Mouse (Mus musculus) heart, postnatal 10 days (tissue): ENCODE results near the gene Ugt1a6b. TPM values are rescaled to one million over a fixed set of nuclear protein-coding genes. Genes with fewer than 3 reads are reported as not detected.
A peak's percentile ranks its signal among the peaks of the same experiment; 100 is the strongest.

Experiments
- DNase-seq, 2 experiments: peaks; one replicate each; pipeline ENCODE4 v3.0.0; 2021
- intact Hi-C: fragments of 180-260 bp; cut with DNase I; formaldehyde crosslinking; loops from one replicate; pipeline ENCODE4 v1.15.1; 2025
- total RNA-seq, 2 experiments: library from RNA; stranded (reverse); gene quantifications; 2 replicates each; pipeline ENCODE4 v1.2.3; 2021

Ugt1a6b gene
- total RNA-seq, 2 experiments from 2014 or later: 0.72 TPM; not detected in 1

DNA sequence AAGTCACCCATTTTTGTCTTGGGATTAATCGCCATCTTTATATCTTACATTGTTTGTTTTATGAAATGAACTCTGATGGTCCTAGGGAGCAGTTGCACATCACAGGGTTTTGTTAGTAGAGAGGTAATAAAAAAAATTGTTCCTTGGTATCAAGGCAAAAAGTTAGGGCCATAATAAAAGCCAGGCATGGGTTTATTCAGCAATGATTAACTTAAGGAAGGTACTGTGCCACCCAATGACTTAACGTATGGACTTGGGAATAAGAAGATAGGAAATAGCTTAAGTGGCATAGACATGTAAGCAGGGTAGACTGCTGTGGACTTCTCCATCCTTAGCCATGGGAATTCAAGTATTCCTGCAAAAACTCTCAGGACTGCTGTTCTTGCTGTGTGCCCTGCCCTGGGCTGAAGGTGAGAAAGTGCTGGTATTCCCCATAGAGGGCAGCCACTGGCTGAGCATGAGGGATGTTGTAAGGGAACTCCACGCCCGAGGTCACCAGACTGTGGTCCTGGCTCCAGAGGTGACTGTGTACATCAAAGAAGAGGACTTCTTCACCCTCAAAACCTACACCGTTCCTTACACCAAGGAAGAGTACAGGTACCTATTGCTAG lies 83.4 kb downstream of the Ugt1a6b start:
- intact Hi-C loops: no loop called here
- DNase-seq: no peak

GRCm38 (mm10) chr1:88192136-88192535 lies 89.1 kb downstream of the Ugt1a6b start:
- intact Hi-C loops: no loop called here
- DNase-seq: no peak

GRCm38 (mm10) chr1:88195687-88196086 lies 92.6 kb downstream of the Ugt1a6b start:
- no peak for DNase-seq
- intact Hi-C loops: no loop called here

DNA sequence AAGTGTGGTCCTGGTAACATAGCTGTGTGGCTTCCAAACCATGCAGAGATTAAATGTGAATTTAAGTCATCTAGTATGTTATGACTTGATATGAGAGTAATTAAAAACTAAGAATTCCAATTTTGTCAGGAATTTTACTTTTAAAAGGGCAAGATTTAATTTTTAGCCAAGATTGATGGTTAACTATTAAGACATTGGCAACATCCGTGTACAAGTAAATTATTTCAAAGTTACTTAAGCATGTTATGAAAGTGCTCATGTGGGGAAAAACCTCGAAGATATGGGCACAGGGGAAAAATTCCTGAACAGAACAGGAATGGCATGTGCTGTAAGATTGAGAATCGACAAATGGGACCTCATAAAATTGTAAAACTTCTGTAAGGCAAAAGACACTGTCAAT lies 94.4 kb downstream of the Ugt1a6b start:
- intact Hi-C loops: no loop called here
- DNase-seq: no peak

- intact Hi-C loops: no loop called here
- DNase-seq: no peak
Measured at GRCm38 (mm10) chr1:88199996-88200395, 96.9 kb downstream of the Ugt1a6b start.

- DNase-seq: no peak
- intact Hi-C loops: no loop called here
Measured at GRCm38 (mm10) chr1:88200456-88200855, 97.4 kb downstream of the Ugt1a6b start, which contains the start of gene Ugt1a2. Ugt1a2 (plus strand) TSS chr1:88200601.

DNA sequence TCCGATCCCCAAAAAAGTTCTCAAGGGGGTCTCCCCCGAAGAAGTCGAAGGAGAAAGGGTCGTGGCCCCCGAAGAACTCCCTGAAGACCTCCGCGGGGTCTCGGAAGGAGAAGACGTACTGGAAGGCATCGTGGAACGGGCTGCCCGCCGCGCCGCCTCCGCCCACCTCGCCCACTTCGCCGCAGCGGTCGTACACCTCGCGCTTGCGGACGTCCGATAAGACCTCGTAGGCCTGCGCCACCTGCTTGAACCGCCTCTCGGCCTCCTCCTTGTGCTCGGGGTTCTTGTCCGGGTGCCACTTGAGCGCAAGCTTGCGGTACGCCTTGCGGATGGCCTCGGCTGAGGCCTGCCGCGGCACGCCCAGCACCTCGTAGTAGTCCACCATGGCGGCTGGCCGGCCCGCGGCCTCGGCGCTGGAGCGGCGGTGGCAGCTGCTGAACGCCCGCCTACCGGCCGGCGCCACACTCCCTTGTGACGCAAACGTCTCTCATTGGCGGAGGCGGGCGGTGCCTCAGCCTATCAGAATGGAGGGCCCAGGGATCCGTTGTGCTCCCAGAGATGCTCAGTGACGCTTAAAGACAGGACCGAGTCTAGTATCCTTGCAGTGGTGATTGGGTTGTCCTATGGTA lies 102.4 kb downstream of the Ugt1a6b start, which contains the start of gene Dnajb3:
TSS of gene Dnajb3 (minus strand) at position 489 of the 629 bp plus-strand sequence.
- DNase-seq: peak; percentile 77 to 80
- intact Hi-C loops: no loop called here

GRCm38 (mm10) chr1:88206843-88207479 lies 103.9 kb downstream of the Ugt1a6b start:
- intact Hi-C loops: no loop called here
- no peak for DNase-seq

- no peak for DNase-seq
Measured at GRCm38 (mm10) chr1:88211812-88212211, 108.8 kb downstream of the Ugt1a6b start, which contains the start of gene Ugt1a1. Ugt1a1 (plus strand) TSS chr1:88211959.

DNA sequence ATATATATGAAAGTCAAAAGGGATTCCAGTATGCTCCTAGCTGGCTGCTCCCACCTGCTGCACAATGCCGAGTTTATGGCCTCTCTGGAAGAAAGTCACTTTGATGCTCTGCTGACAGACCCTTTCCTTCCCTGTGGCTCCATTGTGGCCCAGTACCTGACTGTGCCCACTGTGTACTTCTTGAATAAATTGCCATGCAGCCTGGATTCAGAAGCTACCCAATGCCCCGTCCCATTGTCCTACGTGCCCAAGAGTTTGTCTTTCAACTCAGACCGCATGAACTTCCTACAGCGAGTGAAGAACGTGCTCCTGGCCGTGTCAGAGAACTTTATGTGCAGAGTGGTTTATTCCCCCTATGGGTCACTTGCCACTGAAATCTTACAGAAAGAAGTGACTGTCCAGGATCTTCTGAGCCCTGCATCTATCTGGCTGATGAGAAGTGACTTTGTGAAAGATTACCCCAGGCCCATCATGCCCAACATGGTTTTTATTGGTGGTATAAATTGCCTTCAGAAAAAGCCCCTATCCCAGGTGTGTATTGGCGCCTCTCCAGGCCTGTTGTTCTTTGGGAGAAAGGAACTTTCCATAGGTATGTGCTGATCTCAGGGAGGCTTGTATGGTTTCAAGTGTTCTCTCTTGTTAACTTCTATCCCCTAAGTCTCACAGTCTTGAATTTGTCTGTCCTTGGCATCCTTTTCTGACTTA lies 109.4 kb downstream of the Ugt1a6b start:
- intact Hi-C loops: no loop called here
- peak; percentile 0 to 6 for DNase-seq

More at GRCm38 (mm10) chr1:88211812-88212211, 108.8 kb downstream of the Ugt1a6b start, which contains the start of gene Ugt1a1:
- intact Hi-C loops: no loop called here

- intact Hi-C loops: no loop called here
- DNase-seq: peak in 1 of 2 experiments; percentile 0
Measured at GRCm38 (mm10) chr1:88213061-88213460, 110.0 kb downstream of the Ugt1a6b start.

- peak; percentile 2 to 6 for DNase-seq
Measured at GRCm38 (mm10) chr1:88213766-88214461, 110.9 kb downstream of the Ugt1a6b start.

GRCm38 (mm10) chr1:88214462-88214952 lies 111.5 kb downstream of the Ugt1a6b start:
- peak in 1 of 2 experiments; percentile 3 for DNase-seq
- intact Hi-C loops: no loop called here

More at GRCm38 (mm10) chr1:88213766-88214461, 110.9 kb downstream of the Ugt1a6b start:
- intact Hi-C loops: no loop called here

- intact Hi-C loops: no loop called here
- peak; percentile 1 to 5 for DNase-seq
Measured at GRCm38 (mm10) chr1:88215466-88216380, 112.7 kb downstream of the Ugt1a6b start.

DNA sequence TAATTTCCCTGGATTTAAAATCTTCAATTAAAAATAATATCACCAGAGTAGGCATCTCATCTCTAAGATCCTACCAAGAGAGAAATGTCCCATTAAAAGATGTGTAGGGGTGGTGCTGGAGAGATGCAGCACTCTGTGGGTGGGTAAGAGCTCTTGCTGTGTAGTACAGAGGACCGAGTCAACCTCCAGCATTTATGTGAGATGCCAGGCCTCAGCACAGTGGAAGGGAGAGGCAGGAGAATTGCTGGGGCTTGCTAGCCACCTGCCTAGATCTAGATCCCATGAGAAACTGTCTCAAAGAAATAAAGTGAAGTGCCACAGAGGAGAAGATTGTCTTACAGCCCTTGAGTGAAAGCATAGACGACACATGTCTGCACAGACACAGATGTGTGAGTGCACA lies 113.5 kb downstream of the Ugt1a6b start:
- intact Hi-C loops: no loop called here
- DNase-seq: peak in 1 of 2 experiments; percentile 0

- intact Hi-C loops: no loop called here
- DNase-seq: peak in 1 of 2 experiments; percentile 7
Measured at GRCm38 (mm10) chr1:88217144-88217543, 114.1 kb downstream of the Ugt1a6b start.

DNA sequence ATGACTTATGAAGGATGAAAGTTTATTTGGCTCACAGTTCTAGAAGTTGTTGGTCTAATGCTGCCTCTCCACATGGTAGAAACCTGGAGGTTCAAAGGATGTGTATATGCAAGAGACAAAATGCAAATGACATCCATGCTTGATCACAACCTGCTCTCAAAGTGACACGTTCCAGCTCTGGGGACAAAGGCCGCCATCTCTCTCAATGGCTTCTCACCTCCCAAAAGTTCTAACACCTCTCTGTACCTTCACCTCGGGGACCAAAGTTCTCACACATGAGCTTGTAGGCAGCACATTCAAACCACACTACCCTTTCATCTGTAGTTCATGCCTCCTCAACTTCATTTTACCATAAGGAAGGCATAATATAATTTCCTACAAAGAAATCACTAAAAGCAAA lies 114.5 kb downstream of the Ugt1a6b start:
- DNase-seq: peak in 1 of 2 experiments; percentile 2
- intact Hi-C loops: no loop called here

DNA sequence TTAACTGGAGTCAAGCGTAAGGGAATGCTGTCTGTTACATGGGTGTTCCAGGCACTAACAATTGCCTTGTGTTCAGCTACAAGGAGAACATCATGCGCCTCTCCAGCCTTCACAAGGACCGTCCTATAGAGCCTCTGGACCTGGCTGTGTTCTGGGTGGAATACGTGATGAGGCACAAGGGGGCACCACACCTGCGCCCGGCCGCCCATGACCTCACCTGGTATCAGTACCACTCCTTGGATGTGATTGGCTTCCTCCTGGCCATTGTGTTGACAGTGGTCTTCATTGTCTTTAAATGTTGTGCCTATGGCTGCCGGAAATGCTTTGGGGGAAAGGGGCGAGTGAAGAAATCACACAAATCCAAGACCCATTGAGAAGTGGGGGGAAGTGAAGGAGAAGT lies 115.0 kb downstream of the Ugt1a6b start:
- intact Hi-C loops: no loop called here
- peak in 1 of 2 experiments; percentile 2 for DNase-seq

DNA sequence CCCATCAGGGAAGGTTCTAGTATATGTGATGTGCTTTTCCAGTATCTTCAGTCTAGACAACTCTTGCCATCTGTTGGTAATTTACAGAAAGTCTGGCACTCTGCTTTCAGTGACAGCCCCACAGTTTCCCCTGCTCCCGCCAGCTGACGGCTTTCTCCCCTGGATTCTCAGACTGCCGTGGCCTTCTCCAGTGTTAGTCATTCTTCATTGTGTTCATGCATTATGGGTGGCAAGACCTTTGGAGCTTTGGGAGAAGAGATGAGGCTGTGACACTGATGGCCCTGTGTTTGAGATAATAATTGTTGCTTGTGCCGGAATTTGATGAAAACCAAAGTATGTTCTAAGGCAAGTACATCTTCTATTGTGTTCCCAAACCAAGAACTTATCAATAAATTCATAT lies 115.5 kb downstream of the Ugt1a6b start:
- peak in 1 of 2 experiments; percentile 0 for DNase-seq
- intact Hi-C loops: no loop called here
